Mouse (Mus musculus): ENCODE results near the gene Gmeb1.

DNA sequence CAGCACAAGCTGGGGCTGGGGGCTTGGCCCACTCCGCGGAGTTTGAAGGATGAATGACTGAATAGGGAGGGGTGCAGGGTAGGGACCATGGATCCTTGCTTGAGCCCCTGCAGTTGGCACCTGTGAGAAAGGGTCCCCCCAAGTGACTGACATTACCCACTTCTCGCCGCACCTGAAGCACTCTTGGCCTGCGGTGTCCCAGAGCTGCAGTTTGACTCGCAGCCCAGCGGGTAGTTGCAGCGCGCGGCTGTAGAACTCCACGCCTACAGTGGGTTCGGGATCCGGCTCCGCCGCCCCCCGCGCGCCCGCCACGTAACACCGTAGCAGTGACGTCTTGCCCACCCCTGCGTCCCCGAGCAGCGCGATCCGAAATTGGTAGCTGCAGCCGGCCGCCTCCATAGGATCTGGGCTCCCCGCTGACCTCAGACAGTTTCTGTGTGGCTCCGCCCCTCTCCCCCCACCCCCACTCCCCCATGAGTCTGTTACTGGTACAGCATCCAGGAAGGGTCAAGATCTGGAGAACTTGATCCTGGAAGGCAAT lies 41.6 kb upstream of the Gmeb1 start, which contains the start of gene Rab42:
- TF ChIP-seq POLR2A (IDR thresholded peaks at IDR 0.05; ENCODE audit: low read depth, low read length) (no peak), MEF2A (IDR thresholded peaks at IDR 0.05; ENCODE audit: borderline replicate concordance, low read depth, low read length) (no peak), E2F4 (IDR thresholded peaks at IDR 0.05; ENCODE audit: insufficient replicate concordance, low read depth, low read length) (no peak), NRF1 (IDR thresholded peaks at IDR 0.05; ENCODE audit: low read depth, low read length) (no peak), MXI1 (IDR thresholded peaks at IDR 0.05; ENCODE audit: low read depth, low read length) (no peak)

All from CH12.LX (cell line).